Mouse (Mus musculus) bone marrow, adult 2 months (tissue): Measurements from ENCODE around the gene Ankrd54.
"Not testable (repeated sequence)": the region's sequence is repeated elsewhere in the genome, so short reads cannot be mapped to it uniquely, and the experiment has no call there.

Experiments
- CTCF ChIP-seq: fragments of 200-500 bp; IDR thresholded peaks from 2 replicates; pipeline ENCODE4 v1.5.1; 2011; ENCODE audit warnings: low read length, control low read depth; ENCODE audit not compliant: control insufficient read depth, insufficient read depth
- POLR2A ChIP-seq: fragments of 200-500 bp; IDR thresholded peaks from 2 replicates; pipeline ENCODE4 v1.6.1; 2011; ENCODE audit warnings: low read depth, mild to moderate bottlenecking, control low read depth, low read length, borderline replicate concordance; ENCODE audit not compliant: control insufficient read depth

GRCm38 (mm10) chr15:79031908-79032307 lies 30.8 kb downstream of the Ankrd54 start:
- not testable (repeated sequence) for TF ChIP-seq POLR2A, CTCF
